Mouse (Mus musculus): ENCODE results near the gene Dpf3. TPM values are rescaled to one million over a fixed set of nuclear protein-coding genes. Genes with fewer than 3 reads are reported as not detected.

Dpf3 gene
- polyA plus RNA-seq, 1 experiment, result 42.6 TPM

DNA sequence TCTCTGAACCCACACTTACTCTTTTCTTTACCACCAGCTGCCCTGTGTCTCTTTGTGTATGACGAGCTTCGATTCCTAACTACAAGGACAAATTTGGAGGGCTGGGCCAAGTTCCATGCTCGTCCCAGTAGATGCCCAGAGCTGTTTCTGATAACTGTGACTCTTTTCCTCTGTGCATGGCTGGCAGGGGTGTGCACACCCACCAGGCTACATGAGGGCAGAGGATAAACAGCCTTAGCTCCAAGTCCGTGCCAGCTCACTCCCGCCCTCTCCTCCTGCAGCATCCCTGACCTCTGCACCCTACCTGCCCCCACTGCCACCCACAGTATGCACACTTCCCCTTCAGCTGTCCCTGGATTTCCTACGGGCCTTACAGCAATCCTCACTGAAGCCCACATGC, 41.9 kb downstream of the Dpf3 start:
- Histone ChIP-seq H3K27me3 (ENCODE audit: control insufficient read depth, insufficient read depth, low read length) (no peaks in the 10 kb centered on the region), H3K4me3 (replicated peaks; ENCODE audit: insufficient read depth, low read depth, low read length) (no peak overlapping the region), H3K4me1 (ENCODE audit: control insufficient read depth, insufficient read depth, low read length) (peaks cover 29% of the 10 kb centered on the region), H3K27ac (ENCODE audit: insufficient read depth, low read length) (peak overlapping the region; percentile 26; the same call in 1 of the 2 replicates)
- WGBS, result 33% methylated on average over 6 of the region's 6 CpGs
- no peak for DNase-seq
- TF ChIP-seq POLR2A (IDR thresholded peaks at IDR 0.05; ENCODE audit: borderline replicate concordance, insufficient read depth, low read length) (no peak), CTCF (IDR thresholded peaks at IDR 0.05; ENCODE audit: borderline replicate concordance, insufficient read depth, low read depth, low read length) (no peak)

DNA sequence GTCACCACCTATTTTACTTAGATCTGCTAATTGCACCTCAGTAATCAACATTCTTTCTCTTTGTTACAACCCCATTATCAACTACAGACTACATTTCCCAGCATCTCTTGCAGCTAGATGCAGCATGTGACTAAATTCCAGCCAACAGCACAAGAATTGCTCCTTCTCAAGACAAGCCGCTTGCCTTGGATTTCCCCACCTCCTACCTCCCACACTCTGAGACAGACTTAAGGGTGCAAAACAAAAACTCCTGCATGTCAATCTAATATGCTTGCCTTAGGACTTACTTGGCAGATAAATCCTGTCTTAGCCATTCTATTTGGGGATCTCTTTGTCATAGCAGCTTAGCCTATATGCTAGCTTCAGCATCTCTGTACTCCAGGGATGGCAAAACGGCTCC, 43.1 kb downstream of the Dpf3 start:
- Histone ChIP-seq H3K27me3 (ENCODE audit: control insufficient read depth, insufficient read depth, low read length) (no peaks in the 10 kb centered on the region), H3K4me3 (replicated peaks; ENCODE audit: insufficient read depth, low read depth, low read length) (no peak overlapping the region), H3K4me1 (ENCODE audit: control insufficient read depth, insufficient read depth, low read length) (peaks cover 29% of the 10 kb centered on the region), H3K27ac (ENCODE audit: insufficient read depth, low read length) (no peak overlapping the region)
- no peak for DNase-seq
- WGBS, result 65% methylated on average over 2 of the region's 2 CpGs
- TF ChIP-seq POLR2A (IDR thresholded peaks at IDR 0.05; ENCODE audit: borderline replicate concordance, insufficient read depth, low read length) (no peak), CTCF (IDR thresholded peaks at IDR 0.05; ENCODE audit: borderline replicate concordance, insufficient read depth, low read depth, low read length) (no peak)

DNA sequence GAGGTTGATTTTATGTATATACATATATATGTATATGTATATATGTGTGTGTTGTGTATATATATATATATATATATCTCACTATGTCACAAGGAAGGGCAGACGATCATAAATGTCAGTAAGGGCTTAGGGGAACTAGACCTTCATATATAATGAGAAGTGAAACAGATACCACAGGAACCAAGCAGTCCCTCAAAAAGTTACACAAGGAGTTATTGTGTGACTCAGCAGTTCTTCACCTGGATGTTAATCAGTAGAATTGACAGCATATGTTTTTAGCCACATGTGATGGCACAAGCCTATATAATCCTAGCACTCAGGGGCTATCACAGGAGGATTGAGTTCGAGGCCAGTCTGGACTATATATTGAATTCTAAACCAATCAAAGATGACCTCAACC, 49.5 kb downstream of the Dpf3 start:
- 80% methylated on average over 2 of the region's 2 CpGs for WGBS
- no peaks in the 10 kb centered on the region for H3K27me3 ChIP-seq (ENCODE audit: control insufficient read depth, insufficient read depth, low read length)
- TF ChIP-seq CTCF (IDR thresholded peaks at IDR 0.05; ENCODE audit: borderline replicate concordance, insufficient read depth, low read depth, low read length) (no peak), POLR2A (IDR thresholded peaks at IDR 0.05; ENCODE audit: borderline replicate concordance, insufficient read depth, low read length) (no peak)
- no peak overlapping the region for H3K27ac ChIP-seq (ENCODE audit: insufficient read depth, low read length)
- peaks cover 13% of the 10 kb centered on the region for H3K4me1 ChIP-seq (ENCODE audit: control insufficient read depth, insufficient read depth, low read length)
- H3K4me3 ChIP-seq (replicated peaks; ENCODE audit: insufficient read depth, low read depth, low read length), result no peak overlapping the region
- no peak for DNase-seq

DNA sequence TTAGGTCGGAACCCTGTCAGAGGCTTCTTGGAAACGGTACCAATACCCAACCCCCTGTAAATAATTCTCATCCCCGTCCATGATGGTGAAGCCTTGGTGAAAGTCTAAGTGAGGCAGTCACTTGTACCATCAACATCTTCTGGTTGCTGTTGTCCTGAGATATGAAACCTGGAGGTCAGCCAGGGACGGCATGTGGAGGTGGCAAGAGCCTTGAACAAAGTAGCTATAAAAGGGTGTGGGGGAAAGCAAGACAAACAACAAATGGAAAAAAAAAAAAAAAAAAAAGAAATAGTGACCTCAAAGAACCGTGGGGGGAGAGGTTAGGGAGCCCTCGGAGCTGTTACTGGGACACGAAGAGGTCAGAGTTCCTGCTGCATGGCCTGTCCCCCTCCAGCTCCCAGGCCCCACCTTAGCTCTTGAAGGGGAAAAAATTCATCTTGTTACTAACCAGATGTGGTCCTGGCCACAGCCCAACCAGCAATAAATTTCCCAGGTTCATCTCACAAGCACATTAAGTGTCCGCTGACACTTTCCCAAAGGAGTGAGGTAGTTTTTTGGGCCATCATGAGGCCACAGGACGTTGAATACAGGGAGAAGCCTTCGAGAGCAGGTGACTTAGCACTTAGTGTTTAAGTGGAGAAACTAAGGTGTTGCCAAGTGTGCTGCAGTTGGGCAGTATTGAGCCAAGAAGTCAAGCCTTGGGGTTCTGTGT, 53.4 kb downstream of the Dpf3 start:
- peaks cover 14% of the 10 kb centered on the region for H3K4me1 ChIP-seq (ENCODE audit: control insufficient read depth, insufficient read depth, low read length)
- no peak overlapping the region for H3K27ac ChIP-seq (ENCODE audit: insufficient read depth, low read length)
- WGBS, result 51% methylated on average over 10 of the region's 10 CpGs
- no peak for TF ChIP-seq POLR2A (IDR thresholded peaks at IDR 0.05; ENCODE audit: borderline replicate concordance, insufficient read depth, low read length)
- TF ChIP-seq CTCF (IDR thresholded peaks at IDR 0.05; ENCODE audit: borderline replicate concordance, insufficient read depth, low read depth, low read length), result no peak
- peak in 1 of 2 experiments; percentile 46 for DNase-seq
- no peaks in the 10 kb centered on the region for H3K27me3 ChIP-seq (ENCODE audit: control insufficient read depth, insufficient read depth, low read length)
- no peak overlapping the region for H3K4me3 ChIP-seq (replicated peaks; ENCODE audit: insufficient read depth, low read depth, low read length)

DNA sequence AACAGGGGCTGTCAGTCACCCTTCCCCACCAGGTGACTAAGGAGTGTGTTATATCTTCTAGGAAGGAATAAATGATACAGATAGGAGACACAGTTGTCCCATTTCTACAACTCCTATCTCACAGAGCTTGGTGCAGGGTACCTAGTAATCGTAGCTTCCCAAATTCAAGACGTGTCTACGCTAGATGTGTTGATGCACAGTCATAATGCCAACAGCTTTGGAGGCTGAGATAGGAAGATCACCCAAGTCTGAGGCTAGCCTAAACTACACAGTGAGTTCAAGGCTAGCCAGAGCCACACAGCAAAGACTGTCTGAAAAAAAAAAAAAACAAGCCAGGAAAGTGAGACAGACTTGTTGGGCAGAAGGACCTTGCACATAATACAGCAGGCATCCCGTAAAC, 54.1 kb downstream of the Dpf3 start:
- WGBS, result 94% methylated on average over 4 of the region's 4 CpGs
- Histone ChIP-seq H3K4me1 (ENCODE audit: control insufficient read depth, insufficient read depth, low read length) (peaks cover 14% of the 10 kb centered on the region), H3K4me3 (replicated peaks; ENCODE audit: insufficient read depth, low read depth, low read length) (no peak overlapping the region), H3K27me3 (ENCODE audit: control insufficient read depth, insufficient read depth, low read length) (no peaks in the 10 kb centered on the region), H3K27ac (ENCODE audit: insufficient read depth, low read length) (no peak overlapping the region)
- DNase-seq, result no peak
- no peak for TF ChIP-seq POLR2A (IDR thresholded peaks at IDR 0.05; ENCODE audit: borderline replicate concordance, insufficient read depth, low read length)
- TF ChIP-seq CTCF (IDR thresholded peaks at IDR 0.05; ENCODE audit: borderline replicate concordance, insufficient read depth, low read depth, low read length), result no peak

DNA sequence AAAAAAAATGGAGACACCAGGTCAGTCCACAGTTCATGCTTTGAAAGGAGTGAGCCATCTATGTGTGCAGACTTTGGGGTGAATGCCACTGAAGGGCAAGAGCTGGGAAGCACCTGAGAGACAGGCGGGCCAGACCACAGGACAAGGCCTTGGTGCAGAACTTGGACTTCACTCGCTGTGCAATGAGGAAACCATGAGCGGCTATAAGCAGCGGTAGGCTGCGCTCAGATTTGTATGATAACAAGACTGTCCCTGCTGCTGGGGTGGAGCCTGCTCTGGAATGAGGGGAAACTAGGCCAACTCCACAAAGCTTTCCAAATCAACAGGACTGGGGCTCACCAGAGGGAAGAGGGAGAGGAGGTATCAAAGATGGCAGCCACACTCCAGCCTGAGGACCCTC, 57.3 kb downstream of the Dpf3 start:
- Histone ChIP-seq H3K27ac (ENCODE audit: insufficient read depth, low read length) (no peak overlapping the region), H3K4me3 (replicated peaks; ENCODE audit: insufficient read depth, low read depth, low read length) (no peak overlapping the region), H3K27me3 (ENCODE audit: control insufficient read depth, insufficient read depth, low read length) (no peaks in the 10 kb centered on the region), H3K4me1 (ENCODE audit: control insufficient read depth, insufficient read depth, low read length) (peaks cover 21% of the 10 kb centered on the region)
- 81% methylated on average over 5 of the region's 5 CpGs for WGBS
- DNase-seq, result peak in 1 of 2 experiments; percentile 19
- no peak for TF ChIP-seq CTCF (IDR thresholded peaks at IDR 0.05; ENCODE audit: borderline replicate concordance, insufficient read depth, low read depth, low read length)
- TF ChIP-seq POLR2A (IDR thresholded peaks at IDR 0.05; ENCODE audit: borderline replicate concordance, insufficient read depth, low read length), result no peak

DNA sequence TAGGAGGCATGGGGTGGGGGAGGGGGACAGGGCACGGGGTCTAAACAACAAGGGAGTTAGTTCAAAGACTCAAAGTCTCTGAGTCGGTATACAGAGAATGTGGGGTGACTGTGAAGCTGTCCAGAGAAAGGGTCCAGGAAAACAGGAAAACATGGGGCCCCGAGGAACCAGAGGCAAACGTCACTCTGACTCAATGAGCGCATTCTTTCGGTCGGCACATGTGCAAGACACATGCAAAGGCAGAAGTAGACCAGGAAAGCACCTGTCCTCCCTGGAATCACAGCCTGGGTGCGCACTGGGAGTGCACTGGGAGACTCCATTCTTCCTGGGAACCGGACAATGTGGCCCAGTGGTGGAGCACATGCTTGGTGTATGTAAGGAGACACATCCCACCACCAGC, 59.5 kb downstream of the Dpf3 start:
- Histone ChIP-seq H3K27me3 (ENCODE audit: control insufficient read depth, insufficient read depth, low read length) (no peaks in the 10 kb centered on the region), H3K27ac (ENCODE audit: insufficient read depth, low read length) (no peak overlapping the region), H3K4me1 (ENCODE audit: control insufficient read depth, insufficient read depth, low read length) (peaks cover 25% of the 10 kb centered on the region), H3K4me3 (replicated peaks; ENCODE audit: insufficient read depth, low read depth, low read length) (no peak overlapping the region)
- WGBS, result 74% methylated on average over 9 of the region's 9 CpGs
- no peak for DNase-seq
- no peak for TF ChIP-seq POLR2A (IDR thresholded peaks at IDR 0.05; ENCODE audit: borderline replicate concordance, insufficient read depth, low read length)
- no peak for TF ChIP-seq CTCF (IDR thresholded peaks at IDR 0.05; ENCODE audit: borderline replicate concordance, insufficient read depth, low read depth, low read length)

DNA sequence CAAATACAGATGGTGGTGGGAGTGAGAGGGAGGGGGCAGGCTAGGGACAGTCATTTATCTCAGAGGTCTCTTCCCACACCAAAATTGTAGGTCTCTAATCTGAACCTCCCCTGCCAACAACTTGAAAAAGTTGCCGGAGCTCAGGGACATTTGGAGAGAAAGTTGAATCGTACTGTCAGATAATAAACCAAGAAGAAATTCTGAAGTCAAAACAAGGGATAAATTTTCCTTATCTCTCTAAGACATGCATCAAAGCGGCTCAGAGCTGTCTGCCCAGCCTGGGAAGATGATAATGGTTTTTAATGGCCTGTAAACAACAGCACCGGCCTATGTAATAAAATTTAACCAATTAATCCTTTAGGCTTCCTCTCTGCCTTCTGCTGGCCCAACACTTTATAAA, 59.9 kb downstream of the Dpf3 start:
- DNase-seq, result no peak
- TF ChIP-seq CTCF (IDR thresholded peaks at IDR 0.05; ENCODE audit: borderline replicate concordance, insufficient read depth, low read depth, low read length), result no peak
- no peak for TF ChIP-seq POLR2A (IDR thresholded peaks at IDR 0.05; ENCODE audit: borderline replicate concordance, insufficient read depth, low read length)
- Histone ChIP-seq H3K27me3 (ENCODE audit: control insufficient read depth, insufficient read depth, low read length) (no peaks in the 10 kb centered on the region), H3K27ac (ENCODE audit: insufficient read depth, low read length) (no peak overlapping the region), H3K4me1 (ENCODE audit: control insufficient read depth, insufficient read depth, low read length) (peaks cover 24% of the 10 kb centered on the region), H3K4me3 (replicated peaks; ENCODE audit: insufficient read depth, low read depth, low read length) (no peak overlapping the region)
- WGBS, result 88% methylated on average over 4 of the region's 4 CpGs

Measured in cerebellum, adult 2 months (tissue).